Mouse (Mus musculus) stomach, embryonic 15.5 days (tissue): ENCODE data around the gene Adgrv1. TPM values are rescaled to one million over a fixed set of nuclear protein-coding genes. Genes with fewer than 3 reads are reported as not detected.

ENCODE experiments used
- ATAC-seq: fragments of 200-750 bp; cut with Nextera tagmentation; 2 replicates; pipeline ENCODE4 v1.8.0; 2017; ENCODE audit warnings: low read depth, moderate number of reproducible peaks, moderate TSS enrichment; ENCODE audit not compliant: insufficient read depth, low FRiP score
- H3K27ac ChIP-seq: fragments of 300-500 bp; sonication (generic); 2 replicates; pipeline ENCODE4 v1.5.1; 2015; ENCODE audit warnings: mild to moderate bottlenecking, inconsistent platforms
- H3K27me3 ChIP-seq: fragments of 300-500 bp; sonication (generic); replicated peaks from 2 replicates; pipeline ENCODE4 v1.6.1; 2015; ENCODE audit warnings: inconsistent platforms
- H3K36me3 ChIP-seq: fragments of 300-500 bp; sonication (generic); 2 replicates; pipeline ENCODE4 v1.6.1; 2015; ENCODE audit warnings: inconsistent platforms
- H3K4me1 ChIP-seq: fragments of 300-500 bp; sonication (generic); 2 replicates; pipeline ENCODE4 v1.6.1; 2015; ENCODE audit warnings: inconsistent platforms
- H3K4me2 ChIP-seq: fragments of 300-500 bp; sonication (generic); 2 replicates; pipeline ENCODE4 v1.6.1; 2015; ENCODE audit warnings: mild to moderate bottlenecking, inconsistent platforms
- H3K4me3 ChIP-seq: fragments of 300-500 bp; sonication (generic); replicated peaks from 2 replicates; pipeline ENCODE4 v1.5.1; 2015; ENCODE audit warnings: inconsistent platforms
- H3K9ac ChIP-seq: fragments of 300-500 bp; sonication (generic); 2 replicates; pipeline ENCODE4 v1.6.1; 2015; ENCODE audit warnings: inconsistent platforms
- H3K9me3 ChIP-seq: fragments of 300-500 bp; sonication (generic); 2 replicates; pipeline ENCODE4 v1.6.1; 2016; ENCODE audit warnings: inconsistent platforms
- WGBS: fragments of 180-500 bp; shearing (Covaris S2); methylation state at CpG from one replicate; pipeline ENCODE4 v1.1.7; 2015; 5-methylcytosine and 5-hydroxymethylcytosine counted together
- polyA plus RNA-seq: library from polyadenylated mRNA; unstranded; fragments of >200 nt; fragmentation: Nextera tagmentation; extraction: Ambion mirVana; gene quantifications from 2 replicates; pipeline ENCODE4 v1.2.1, GENCODE M21; 2015

Gene Adgrv1
- polyA plus RNA-seq, 1 experiment from 2014 or later = 1.1 TPM

GRCm38 (mm10) chr13:81465794-81466193 is 167.2 kb downstream of the Adgrv1 start:
- Histone ChIP-seq H3K4me2 (no peak overlapping the region), H3K4me3 (no peak overlapping the region), H3K36me3 (no peaks in the 10 kb centered on the region), H3K27ac (no peak overlapping the region), H3K9ac (no peak overlapping the region), H3K27me3 (no peaks in the 10 kb centered on the region), H3K4me1 (no peaks in the 10 kb centered on the region), H3K9me3 (no peaks in the 10 kb centered on the region)
- no peak for ATAC-seq
- WGBS = 83% methylated on average over 3 of the region's 3 CpGs

GRCm38 (mm10) chr13:81449630-81450029 is 183.3 kb downstream of the Adgrv1 start:
- no peak overlapping the region for H3K9ac ChIP-seq
- H3K4me2 ChIP-seq = no peak overlapping the region
- no peak overlapping the region for H3K27ac ChIP-seq
- no peaks in the 10 kb centered on the region for H3K36me3 ChIP-seq
- no peaks in the 10 kb centered on the region for H3K27me3 ChIP-seq
- no peak for ATAC-seq
- H3K9me3 ChIP-seq = no peaks in the 10 kb centered on the region
- no peak overlapping the region for H3K4me3 ChIP-seq
- H3K4me1 ChIP-seq = no peaks in the 10 kb centered on the region
- 86% methylated on average over 4 of the region's 4 CpGs for WGBS

GRCm38 (mm10) chr13:81449198-81449597 is 183.8 kb downstream of the Adgrv1 start:
- no peak overlapping the region for H3K4me2 ChIP-seq
- H3K36me3 ChIP-seq = no peaks in the 10 kb centered on the region
- no peaks in the 10 kb centered on the region for H3K9me3 ChIP-seq
- H3K27ac ChIP-seq = no peak overlapping the region
- ATAC-seq = no peak
- no peaks in the 10 kb centered on the region for H3K4me1 ChIP-seq
- no peak overlapping the region for H3K9ac ChIP-seq
- H3K4me3 ChIP-seq = no peak overlapping the region
- WGBS = 90% methylated on average over 7 of the region's 7 CpGs
- H3K27me3 ChIP-seq = no peaks in the 10 kb centered on the region

GRCm38 (mm10) chr13:81441412-81441811 is 191.5 kb downstream of the Adgrv1 start:
- Histone ChIP-seq H3K27ac (no peak overlapping the region), H3K27me3 (no peaks in the 10 kb centered on the region), H3K4me3 (no peak overlapping the region), H3K4me2 (no peak overlapping the region), H3K9me3 (no peaks in the 10 kb centered on the region), H3K4me1 (no peaks in the 10 kb centered on the region), H3K36me3 (no peaks in the 10 kb centered on the region), H3K9ac (no peak overlapping the region)
- 71% methylated on average over 3 of the region's 3 CpGs for WGBS
- no peak for ATAC-seq

GRCm38 (mm10) chr13:81439390-81440025 is 193.4 kb downstream of the Adgrv1 start:
- no peak overlapping the region for H3K27ac ChIP-seq
- H3K4me1 ChIP-seq = no peaks in the 10 kb centered on the region
- no peaks in the 10 kb centered on the region for H3K27me3 ChIP-seq
- H3K4me3 ChIP-seq = no peak overlapping the region
- ATAC-seq = no peak
- H3K9ac ChIP-seq = no peak overlapping the region
- 42% methylated on average over 12 of the region's 12 CpGs for WGBS
- no peaks in the 10 kb centered on the region for H3K9me3 ChIP-seq
- no peak overlapping the region for H3K4me2 ChIP-seq
- H3K36me3 ChIP-seq = no peaks in the 10 kb centered on the region

GRCm38 (mm10) chr13:81437088-81437487 is 195.9 kb downstream of the Adgrv1 start:
- H3K4me1 ChIP-seq = no peaks in the 10 kb centered on the region
- H3K36me3 ChIP-seq = no peaks in the 10 kb centered on the region
- H3K9ac ChIP-seq = no peak overlapping the region
- no peaks in the 10 kb centered on the region for H3K27me3 ChIP-seq
- no peak overlapping the region for H3K27ac ChIP-seq
- no peak overlapping the region for H3K4me3 ChIP-seq
- ATAC-seq = no peak
- WGBS = 62% methylated on average over 8 of the region's 8 CpGs
- H3K9me3 ChIP-seq = no peaks in the 10 kb centered on the region
- no peak overlapping the region for H3K4me2 ChIP-seq

- no peaks in the 10 kb centered on the region for H3K36me3 ChIP-seq
Measured at GRCm38 (mm10) chr13:81426896-81427755, 205.8 kb downstream of the Adgrv1 start.

GRCm38 (mm10) chr13:81425111-81425510 is 207.8 kb downstream of the Adgrv1 start:
- H3K4me1 ChIP-seq = no peaks in the 10 kb centered on the region
- H3K4me2 ChIP-seq = no peak overlapping the region
- no peak overlapping the region for H3K27ac ChIP-seq
- H3K36me3 ChIP-seq = no peaks in the 10 kb centered on the region
- H3K27me3 ChIP-seq = no peaks in the 10 kb centered on the region
- WGBS = 44% methylated on average over 6 of the region's 6 CpGs
- H3K9me3 ChIP-seq = no peaks in the 10 kb centered on the region
- H3K9ac ChIP-seq = no peak overlapping the region
- no peak for ATAC-seq
- H3K4me3 ChIP-seq = no peak overlapping the region

More at GRCm38 (mm10) chr13:81426896-81427755, 205.8 kb downstream of the Adgrv1 start:
- Histone ChIP-seq H3K27ac (no peak overlapping the region), H3K9me3 (no peaks in the 10 kb centered on the region), H3K27me3 (no peaks in the 10 kb centered on the region), H3K4me3 (no peak overlapping the region), H3K9ac (no peak overlapping the region), H3K4me2 (no peak overlapping the region), H3K4me1 (no peaks in the 10 kb centered on the region)
- 72% methylated on average over 15 of the region's 15 CpGs for WGBS
- peak; percentile 22; the same call in 1 of the 2 replicates for ATAC-seq

- no peak overlapping the region for H3K4me3 ChIP-seq
- no peaks in the 10 kb centered on the region for H3K36me3 ChIP-seq
- H3K4me1 ChIP-seq = no peaks in the 10 kb centered on the region
- no peaks in the 10 kb centered on the region for H3K9me3 ChIP-seq
- no peak overlapping the region for H3K27ac ChIP-seq
- H3K4me2 ChIP-seq = no peak overlapping the region
- H3K9ac ChIP-seq = no peak overlapping the region
- 68% methylated on average over 4 of the region's 4 CpGs for WGBS
- no peak for ATAC-seq
- H3K27me3 ChIP-seq = no peaks in the 10 kb centered on the region
Measured at GRCm38 (mm10) chr13:81424002-81424401, 209.0 kb downstream of the Adgrv1 start.

GRCm38 (mm10) chr13:81407881-81408460 is 225.0 kb downstream of the Adgrv1 start:
- no peaks in the 10 kb centered on the region for H3K4me1 ChIP-seq
- H3K36me3 ChIP-seq = no peaks in the 10 kb centered on the region
- no peaks in the 10 kb centered on the region for H3K27me3 ChIP-seq
- no peak overlapping the region for H3K9ac ChIP-seq
- H3K27ac ChIP-seq = no peak overlapping the region
- no peak for ATAC-seq
- H3K4me2 ChIP-seq = no peak overlapping the region
- WGBS = 85% methylated on average over 1 of the region's 1 CpGs
- H3K9me3 ChIP-seq = no peaks in the 10 kb centered on the region
- no peak overlapping the region for H3K4me3 ChIP-seq

- Histone ChIP-seq H3K36me3 (no peaks in the 10 kb centered on the region), H3K4me1 (no peaks in the 10 kb centered on the region), H3K9me3 (no peaks in the 10 kb centered on the region), H3K4me2 (no peak overlapping the region), H3K27me3 (no peaks in the 10 kb centered on the region), H3K9ac (no peak overlapping the region), H3K27ac (no peak overlapping the region), H3K4me3 (no peak overlapping the region)
- ATAC-seq = no peak
- WGBS = 85% methylated on average over 3 of the region's 3 CpGs
Measured at GRCm38 (mm10) chr13:81402826-81403225, 230.1 kb downstream of the Adgrv1 start.

GRCm38 (mm10) chr13:81402191-81402590 is 230.8 kb downstream of the Adgrv1 start:
- Histone ChIP-seq H3K4me3 (no peak overlapping the region), H3K9me3 (no peaks in the 10 kb centered on the region), H3K4me1 (no peaks in the 10 kb centered on the region), H3K27me3 (no peaks in the 10 kb centered on the region), H3K9ac (no peak overlapping the region), H3K27ac (no peak overlapping the region), H3K4me2 (no peak overlapping the region), H3K36me3 (no peaks in the 10 kb centered on the region)
- WGBS = 63% methylated on average over 2 of the region's 2 CpGs
- ATAC-seq = no peak
